In the genomic region with DNA sequence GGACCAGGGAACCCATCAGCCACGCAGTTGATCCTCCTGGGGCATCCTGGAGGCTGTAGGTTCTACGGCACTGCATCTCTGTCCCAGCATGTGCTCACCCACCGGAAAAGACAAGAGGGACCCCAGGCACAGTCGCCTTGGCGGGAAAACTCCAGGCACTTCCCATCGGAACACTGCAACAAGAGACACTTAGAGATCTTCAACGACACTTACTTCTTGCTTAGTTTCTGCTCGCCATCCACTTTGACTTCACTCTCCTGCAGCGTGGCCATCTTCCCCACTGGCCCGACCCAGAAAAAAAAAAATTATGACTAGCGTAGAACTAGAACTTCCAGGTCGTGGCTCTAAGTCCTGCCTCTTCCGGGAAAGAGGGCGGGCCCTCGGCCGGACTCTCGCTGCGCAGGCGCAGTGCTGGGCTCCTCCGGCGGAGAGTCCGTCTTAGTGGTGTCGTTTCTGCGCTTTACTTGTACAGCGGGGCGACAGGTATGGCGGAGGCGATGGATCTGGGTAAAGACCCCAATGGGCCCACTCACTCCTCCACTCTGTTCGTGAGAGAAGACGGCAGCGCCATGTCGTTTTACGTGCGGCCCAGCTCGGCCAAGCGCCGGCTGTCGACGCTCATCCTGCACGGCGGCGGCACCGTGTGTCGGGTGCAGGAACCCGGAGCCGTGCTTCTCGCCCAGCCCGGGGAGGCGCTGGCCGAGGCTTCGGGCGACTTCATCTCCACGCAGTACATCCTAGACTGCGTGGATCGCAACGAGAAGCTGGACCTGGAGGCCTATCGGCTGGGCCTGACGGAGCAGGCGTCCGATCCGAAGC, we compare ENCODE assay signal across 8 mouse cellular contexts. TPM values are rescaled to one million over a fixed set of nuclear protein-coding genes. Genes with fewer than 3 reads are reported as not detected.
DNase-seq lines count a peak whose midpoint lies in the region; ATAC-seq lines count a peak whose summit lies in the region.

TSS of gene Kars (minus strand) at position 327 of the 819 bp plus-strand sequence.
TSS of gene Terf2ip (plus strand) at position 402 of the 819 bp plus-strand sequence.

- peak; percentile 97 for DNase-seq in adipocyte (ENCODE audit: low spot score)
- DNase-seq in embryo, embryonic 10 days (ENCODE audit: low spot score) = peak; percentile 92
- peak; percentile 93 for DNase-seq in gastrocnemius, postnatal 10 days
- peak; percentile 96 for DNase-seq in induced T-regulatory cell, adult 2 months (ENCODE audit: low read depth)
- peak; percentile 78 to 90 for DNase-seq in left cerebral cortex, adult 9 months (ENCODE audit: low spot score in 2 of 2)
- peak; percentile 91 for DNase-seq in right cerebral cortex, postnatal 14 days
- peak; percentile 93 for DNase-seq in urinary bladder, postnatal 36 days (ENCODE audit: low spot score in 2 of 2)

- peak; percentile 82 for ATAC-seq in megakaryocyte progenitor cell, adult 5-6 weeks (replicated peaks; ENCODE audit: poor library complexity)

RNA-seq across cellular contexts. Expression of gene Kars, which starts in this region (rescaled TPM):
- 100 to 1,000 TPM; 114 to 119 TPM for total RNA-seq in gastrocnemius, postnatal 10 days (2021)
- total RNA-seq in megakaryocyte progenitor cell, adult 5-6 weeks (2015) = 119 and 136 TPM in 2 replicates
- total RNA-seq in megakaryocyte progenitor cell, adult 5-6 weeks (2017) = 185 and 190 TPM in 2 replicates

RNA-seq across cellular contexts. Expression of gene Terf2ip, which starts in this region (rescaled TPM):
- 10 to 100 TPM; 11.3 to 13.5 TPM for total RNA-seq in gastrocnemius, postnatal 10 days (2021)
- total RNA-seq in megakaryocyte progenitor cell, adult 5-6 weeks (2015) = 11.5 and 12.9 TPM in 2 replicates
- 13.4 and 15.5 TPM in 2 replicates for total RNA-seq in megakaryocyte progenitor cell, adult 5-6 weeks (2017)

Comparison
In these comparisons a context has a peak if more than half of its experiments do, and no peak if none do; other contexts are left out.
1. Peak in every context shown above with its lines: DNase-seq and ATAC-seq.